Mouse (Mus musculus) liver, adult 2 months (tissue): ENCODE measurements around the gene Ahctf1.

Experiments used
- CTCF ChIP-seq: fragments of 200-500 bp; IDR thresholded peaks from 2 replicates; pipeline ENCODE4 v1.5.1; 2011; ENCODE audit warnings: low read depth, low read length, control low read depth
- POLR2A ChIP-seq: fragments of 200-500 bp; IDR thresholded peaks from 2 replicates; pipeline ENCODE4 v1.6.1; 2011; ENCODE audit warnings: low read length, control low read depth; ENCODE audit not compliant: insufficient read depth; ENCODE audit errors: extremely low read depth

- no peak for TF ChIP-seq CTCF
- TF ChIP-seq POLR2A: no peak
Measured at GRCm38 (mm10) chr1:179760086-179760485, 43.4 kb downstream of the Ahctf1 start.
